Mouse (Mus musculus): ENCODE results near the gene Arfrp1. TPM values are rescaled to one million over a fixed set of nuclear protein-coding genes. Genes with fewer than 3 reads are reported as not detected.

The Arfrp1 gene
- total RNA-seq, 2 experiments from 2014 or later: 38.6 to 43.2 TPM

GRCm38 (mm10) chr2:181379778-181380177, 14.6 kb upstream of the Arfrp1 start, which contains the start of gene Lime1:
Lime1 (plus strand) TSS chr2:181380078.
- no peak for ATAC-seq (replicated peaks; ENCODE audit: poor library complexity, severe bottlenecking)

GRCm38 (mm10) chr2:181378701-181379100, 13.5 kb upstream of the Arfrp1 start:
- no peak for ATAC-seq (replicated peaks; ENCODE audit: poor library complexity, severe bottlenecking)

- ATAC-seq (replicated peaks; ENCODE audit: poor library complexity, severe bottlenecking): peak; percentile 84
Observed at GRCm38 (mm10) chr2:181377230-181377629, 12.0 kb upstream of the Arfrp1 start.

GRCm38 (mm10) chr2:181375787-181376186, 10.6 kb upstream of the Arfrp1 start:
- peak; percentile 36; the same call in 1 of the 2 replicates for ATAC-seq (replicated peaks; ENCODE audit: poor library complexity, severe bottlenecking)

GRCm38 (mm10) chr2:181370001-181370400, 4.8 kb upstream of the Arfrp1 start:
- no peak for ATAC-seq (replicated peaks; ENCODE audit: poor library complexity, severe bottlenecking)

- ATAC-seq (replicated peaks; ENCODE audit: poor library complexity, severe bottlenecking): peak; percentile 44
Observed at GRCm38 (mm10) chr2:181365655-181366075, 461 bp upstream of the Arfrp1 start.

GRCm38 (mm10) chr2:181364487-181364859, 731 bp downstream of the Arfrp1 start:
- no peak for ATAC-seq (replicated peaks; ENCODE audit: poor library complexity, severe bottlenecking)

- ATAC-seq (replicated peaks; ENCODE audit: poor library complexity, severe bottlenecking): no peak
Observed at GRCm38 (mm10) chr2:181363946-181364345, 1.3 kb downstream of the Arfrp1 start.

GRCm38 (mm10) chr2:181356780-181357179, 8.4 kb downstream of the Arfrp1 start:
- ATAC-seq (replicated peaks; ENCODE audit: poor library complexity, severe bottlenecking): no peak

GRCm38 (mm10) chr2:181342766-181343165, 22.4 kb downstream of the Arfrp1 start:
- no peak for ATAC-seq (replicated peaks; ENCODE audit: poor library complexity, severe bottlenecking)

GRCm38 (mm10) chr2:181340426-181340825, 24.8 kb downstream of the Arfrp1 start:
- ATAC-seq (replicated peaks; ENCODE audit: poor library complexity, severe bottlenecking): no peak

- peak; percentile 90 for ATAC-seq (replicated peaks; ENCODE audit: poor library complexity, severe bottlenecking)
Observed at GRCm38 (mm10) chr2:181334023-181334422, 31.2 kb downstream of the Arfrp1 start.

GRCm38 (mm10) chr2:181332542-181332941, 32.7 kb downstream of the Arfrp1 start:
- ATAC-seq (replicated peaks; ENCODE audit: poor library complexity, severe bottlenecking): no peak

- no peak for ATAC-seq (replicated peaks; ENCODE audit: poor library complexity, severe bottlenecking)
Observed at GRCm38 (mm10) chr2:181326098-181326497, 39.1 kb downstream of the Arfrp1 start.

- ATAC-seq (replicated peaks; ENCODE audit: poor library complexity, severe bottlenecking): no peak
Observed at GRCm38 (mm10) chr2:181322136-181322535, 43.1 kb downstream of the Arfrp1 start.

- no peak for ATAC-seq (replicated peaks; ENCODE audit: poor library complexity, severe bottlenecking)
Observed at GRCm38 (mm10) chr2:181320103-181320499, 45.1 kb downstream of the Arfrp1 start.

GRCm38 (mm10) chr2:181319248-181320102, 45.7 kb downstream of the Arfrp1 start, which contains the start of gene Rtel1:
Rtel1 (plus strand) TSS chr2:181319739.
- peak; percentile 98 for ATAC-seq (replicated peaks; ENCODE audit: poor library complexity, severe bottlenecking)

GRCm38 (mm10) chr2:181314080-181314810, 51.0 kb downstream of the Arfrp1 start, which contains the start of gene Stmn3:
Stmn3 (minus strand) TSS chr2:181314500.
- ATAC-seq (replicated peaks; ENCODE audit: poor library complexity, severe bottlenecking): peak; percentile 92

GRCm38 (mm10) chr2:181313344-181314079, 51.7 kb downstream of the Arfrp1 start:
- ATAC-seq (replicated peaks; ENCODE audit: poor library complexity, severe bottlenecking): no peak

- ATAC-seq (replicated peaks; ENCODE audit: poor library complexity, severe bottlenecking): no peak
Observed at GRCm38 (mm10) chr2:181313006-181313343, 52.2 kb downstream of the Arfrp1 start.

- ATAC-seq (replicated peaks; ENCODE audit: poor library complexity, severe bottlenecking): no peak
Observed at GRCm38 (mm10) chr2:181312435-181312834, 52.8 kb downstream of the Arfrp1 start.

Data from granulocyte monocyte progenitor cell, adult 5-6 weeks (primary cell).